Mouse (Mus musculus) hindlimb bud, embryonic 11.5 days (tissue): ENCODE data around the gene Ankrd24.
"Not testable (repeated sequence)": the region's sequence is repeated elsewhere in the genome, so short reads cannot be mapped to it uniquely, and the experiment has no call there.

Experiments
- DNase-seq: peaks from one replicate; pipeline ENCODE4 v3.0.0-alpha.2; 2012; ENCODE audit warnings: low read depth, low spot score; ENCODE audit errors: extremely low spot score

The Ankrd24 gene

DNA sequence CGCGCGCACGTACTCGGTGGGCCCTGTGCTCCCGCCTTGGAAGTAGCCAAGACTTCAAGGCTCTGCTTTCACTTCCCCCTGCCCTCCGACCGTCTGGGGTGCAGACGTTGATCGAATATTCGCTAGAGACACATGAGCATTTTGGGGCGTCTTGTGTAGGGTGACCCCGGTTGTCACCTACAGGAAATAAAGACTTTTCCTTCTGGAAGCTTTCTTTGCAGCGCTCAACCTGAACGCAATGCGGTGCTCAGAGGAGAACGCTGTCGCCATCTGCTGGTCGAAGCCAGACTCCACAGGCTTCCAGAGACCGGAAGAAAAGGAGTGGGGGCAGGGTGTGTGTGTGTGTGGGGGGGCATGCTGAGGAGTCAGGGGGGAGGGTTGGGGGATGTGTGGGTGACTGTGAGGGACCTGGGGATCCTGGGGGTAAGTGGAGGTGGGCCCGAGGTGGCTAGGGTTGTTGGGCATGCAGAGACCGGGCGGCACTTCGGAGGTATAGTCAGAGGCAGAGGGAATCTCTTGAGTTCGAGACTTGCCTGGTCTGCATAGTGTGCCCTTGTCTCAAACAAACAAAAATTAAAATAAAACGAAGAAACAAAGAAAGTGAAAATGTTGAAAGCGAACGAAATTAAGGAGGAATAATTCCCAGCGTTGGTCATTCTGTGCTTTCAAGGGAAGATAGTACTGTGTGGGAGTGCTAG, 23.2 kb upstream of the Ankrd24 start:
- DNase-seq: peak; percentile 85

GRCm38 (mm10) chr10:81605666-81605973, 22.7 kb upstream of the Ankrd24 start:
- no peak for DNase-seq

- peak; percentile 99 for DNase-seq
These were observed 22.2 kb upstream of the Ankrd24 start, which contains the start of gene BC025920 for GRCm38 (mm10) chr10:81605974-81606751. Gene BC025920 (plus strand): TSS chr10:81606270.

- DNase-seq: no peak
These were observed 20.0 kb upstream of the Ankrd24 start for GRCm38 (mm10) chr10:81608308-81608707.

DNA sequence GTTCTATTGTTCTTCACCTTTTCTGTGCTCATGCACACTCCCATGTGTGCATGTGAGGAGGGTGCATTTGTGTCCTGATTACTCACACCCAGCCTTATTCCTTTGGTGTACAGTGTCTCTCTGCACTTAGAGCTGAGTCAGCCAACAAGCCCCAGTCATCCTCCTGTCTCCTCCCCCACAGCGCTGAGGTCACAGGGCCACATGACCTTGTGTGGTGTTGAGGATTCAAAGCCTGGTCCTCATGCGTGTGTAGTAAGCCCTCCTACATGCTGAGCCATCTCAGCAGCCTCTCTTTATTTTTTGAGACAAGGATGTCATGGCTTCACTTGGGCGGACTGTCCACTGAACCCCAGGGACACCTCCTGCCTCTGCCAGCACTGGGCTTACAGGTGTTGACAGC, 15.6 kb upstream of the Ankrd24 start:
- DNase-seq: no peak

GRCm38 (mm10) chr10:81615486-81615885, 12.9 kb upstream of the Ankrd24 start:
- DNase-seq: no peak

- DNase-seq: no peak
These were observed 8.4 kb upstream of the Ankrd24 start for GRCm38 (mm10) chr10:81619976-81620375.

- no peak for DNase-seq
These were observed 7.6 kb upstream of the Ankrd24 start for GRCm38 (mm10) chr10:81620786-81621185.

- no peak for DNase-seq
These were observed 4.9 kb upstream of the Ankrd24 start for GRCm38 (mm10) chr10:81623441-81623840.

DNA sequence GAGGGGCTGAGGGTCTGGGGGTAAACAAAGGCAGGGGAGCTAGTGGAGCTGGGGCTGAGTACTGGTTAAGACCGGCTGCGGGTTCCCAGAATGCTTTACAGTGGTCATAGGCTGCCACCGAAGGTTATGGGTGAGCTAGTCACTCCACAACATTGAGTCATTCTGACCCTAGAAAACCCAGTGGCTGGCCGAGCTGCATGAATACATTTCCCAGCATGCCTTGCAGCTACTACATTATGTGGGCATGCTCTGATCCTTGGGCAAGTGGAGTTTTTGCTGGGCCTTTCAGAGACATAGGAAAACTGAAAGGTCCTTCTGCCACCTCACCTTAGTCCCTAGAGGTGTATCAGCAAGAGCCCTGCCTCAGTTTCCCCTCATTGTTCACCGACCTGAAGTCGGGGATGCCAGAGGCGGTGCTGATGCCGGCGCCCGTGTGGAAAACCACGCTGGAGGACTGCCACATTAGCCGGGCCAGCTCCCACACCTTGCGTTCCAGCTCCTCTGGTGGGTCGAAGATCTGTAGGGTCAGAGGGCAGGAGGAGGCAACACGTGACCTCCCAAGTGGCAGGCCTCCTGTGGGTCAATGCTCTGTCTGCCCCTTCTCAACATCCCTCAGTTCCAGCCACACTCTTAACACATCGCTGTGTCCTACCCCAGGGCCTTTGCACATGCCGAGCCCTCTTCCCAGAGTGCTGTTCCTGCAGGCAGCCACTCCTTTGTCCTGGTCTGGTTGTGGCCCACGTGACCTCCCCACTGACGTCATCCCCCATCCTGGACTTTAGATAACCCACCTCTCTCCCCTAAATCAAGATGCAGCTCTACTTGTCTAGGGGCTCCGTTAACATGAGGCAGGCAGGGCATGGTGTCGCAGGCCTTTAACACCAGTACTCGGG, 2.0 kb upstream of the Ankrd24 start:
- DNase-seq: no peak

GRCm38 (mm10) chr10:81626994-81627835, 1.1 kb upstream of the Ankrd24 start, which contains the start of gene Sirt6:
Gene Sirt6 (minus strand): TSS chr10:81627797.
- DNase-seq: peak; percentile 81

GRCm38 (mm10) chr10:81627836-81628220, 512 bp upstream of the Ankrd24 start:
- DNase-seq: no peak

- DNase-seq: peak; percentile 58
These were observed 5.1 kb downstream of the Ankrd24 start for GRCm38 (mm10) chr10:81633253-81634099.

DNA sequence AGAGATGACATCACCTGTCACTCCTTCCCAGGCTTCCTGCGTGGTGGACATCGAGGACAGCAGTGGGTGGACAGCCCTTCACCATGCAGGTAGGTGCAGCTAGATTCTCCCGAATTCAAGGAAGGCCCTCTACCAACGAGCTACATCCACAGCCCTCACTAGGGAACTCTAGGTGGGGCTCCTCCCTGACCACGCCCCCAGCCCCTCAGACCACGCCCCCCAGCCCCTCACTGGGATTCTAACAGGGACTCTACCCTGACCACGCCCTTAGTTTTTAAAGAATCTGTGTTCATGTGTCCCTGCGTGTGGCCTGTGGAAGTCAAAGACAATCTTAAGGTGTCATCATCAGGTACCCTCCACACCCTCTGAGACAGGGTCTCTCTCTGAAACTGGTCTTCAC, 8.0 kb downstream of the Ankrd24 start:
- no peak for DNase-seq

GRCm38 (mm10) chr10:81638101-81638500, 9.8 kb downstream of the Ankrd24 start:
- DNase-seq: no peak

DNA sequence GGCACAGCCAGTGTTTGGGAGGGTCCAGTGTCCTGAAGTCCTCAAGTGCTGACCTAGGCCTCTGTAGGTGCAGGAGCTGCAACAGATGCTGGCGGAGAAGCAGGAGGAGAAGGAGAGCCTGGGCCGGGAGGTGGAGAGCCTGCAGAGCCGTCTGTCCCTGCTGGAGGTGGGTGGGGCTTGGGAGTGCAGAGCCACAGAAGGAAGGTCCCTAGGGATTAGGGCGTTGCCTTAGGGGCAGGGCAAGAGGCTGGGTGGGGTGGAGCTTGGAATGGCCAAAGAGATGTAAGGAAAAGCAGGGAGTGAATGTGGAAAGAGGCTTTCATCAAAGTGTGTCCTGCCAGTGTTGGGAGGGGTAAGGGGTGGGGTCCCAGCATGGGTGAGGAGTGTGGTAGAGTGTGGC, 12.5 kb downstream of the Ankrd24 start:
- DNase-seq: not testable (repeated sequence)

- DNase-seq: no peak
These were observed 13.2 kb downstream of the Ankrd24 start for GRCm38 (mm10) chr10:81641566-81641965.

GRCm38 (mm10) chr10:81641978-81642647, 13.8 kb downstream of the Ankrd24 start:
- DNase-seq: no peak
